Mouse (Mus musculus) ES-E14 (cell line): Measurements from ENCODE around the gene Hist1h2ak.

Source experiments
- HCFC1 ChIP-seq: IDR thresholded peaks from 2 replicates; pipeline ENCODE4 v1.6.1; 2012; ENCODE audit warnings: low read length, inconsistent platforms, borderline replicate concordance; ENCODE audit not compliant: insufficient read depth
- MAFK ChIP-seq: IDR thresholded peaks from 2 replicates; pipeline ENCODE4 v1.6.1; 2014; ENCODE audit warnings: mild to moderate bottlenecking, low read depth, low read length, inconsistent platforms; ENCODE audit not compliant: insufficient read depth

DNA sequence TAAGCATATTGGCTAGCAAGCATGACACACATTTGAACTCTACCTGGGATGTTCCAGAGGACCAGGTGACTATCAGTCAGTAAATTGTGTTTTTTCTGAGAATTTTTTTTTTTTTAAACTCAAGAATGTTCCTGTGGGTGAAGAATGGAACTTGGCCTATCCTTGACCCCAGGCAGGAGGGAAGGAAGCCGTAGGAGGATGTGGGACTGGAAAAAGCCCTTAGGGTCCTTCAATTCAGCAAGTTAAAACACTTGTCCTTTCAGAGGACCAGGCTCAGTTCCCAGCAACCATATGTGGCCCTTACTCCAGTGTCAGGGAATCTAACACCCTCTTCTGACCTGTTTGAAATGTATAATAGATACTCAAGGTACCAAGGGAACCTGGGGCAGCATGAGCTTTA is 24.1 kb downstream of the Hist1h2ak start:
- TF ChIP-seq HCFC1 (no peak), MAFK (no peak)
